Comparison of ENCODE assay signal across 8 mouse cellular contexts in genomic region chr3:100682841-100683240, GRCm38 (mm10). TPM values are rescaled to one million over a fixed set of nuclear protein-coding genes. Genes with fewer than 3 reads are reported as not detected.
DNase-seq lines count a peak whose midpoint lies in the region; ATAC-seq and TF ChIP-seq lines count a peak whose summit lies in the region.

No protein-coding gene starts in this region.

- no peaks in the 10 kb centered on the region for H3K36me3 ChIP-seq in kidney, adult 2 months (ENCODE audit: control insufficient read depth, insufficient read depth, low read length)
- 0 out of 2 replicates have a peak, but pooled peaks cover 7% of the 10 kb centered on the region for H3K36me3 ChIP-seq in hindbrain, embryonic 10.5 days
- no peaks in the 10 kb centered on the region for H3K36me3 ChIP-seq in midbrain, embryonic 12.5 days

- WGBS in kidney, adult 2 months = 14% methylated on average over 3 of the region's 3 CpGs
- WGBS in bone marrow, adult 2 months = 34% methylated on average over 3 of the region's 3 CpGs
- WGBS in hindbrain, embryonic 10.5 days = 23% methylated on average over 3 of the region's 3 CpGs
- 28% methylated on average over 3 of the region's 3 CpGs for WGBS in midbrain, embryonic 12.5 days

- H3K4me1 ChIP-seq in kidney, adult 2 months (ENCODE audit: control insufficient read depth, insufficient read depth, low read length) = peaks cover 27% of the 10 kb centered on the region
- peaks cover 4% of the 10 kb centered on the region; the same call in 1 of the 2 replicates for H3K4me1 ChIP-seq in bone marrow, adult 2 months (ENCODE audit: control insufficient read depth, insufficient read depth, low read length)
- peaks cover 48% of the 10 kb centered on the region for H3K4me1 ChIP-seq in hindbrain, embryonic 10.5 days (replicated peaks)
- H3K4me1 ChIP-seq in midbrain, embryonic 12.5 days = peaks cover 35% of the 10 kb centered on the region

- H3K9ac ChIP-seq in midbrain, embryonic 12.5 days (replicated peaks) = no peak overlapping the region; the same call in 1 of the 2 replicates

- no peak for TF ChIP-seq POLR2A in kidney, adult 2 months (IDR thresholded peaks at IDR 0.05; ENCODE audit: low read depth, low read length)
- TF ChIP-seq POLR2A in bone marrow, adult 2 months (IDR thresholded peaks at IDR 0.05; ENCODE audit: borderline replicate concordance, control insufficient read depth, low read depth, low read length) = no peak

- H3K27ac ChIP-seq in kidney, adult 2 months (ENCODE audit: insufficient read depth, low read depth, low read length) = no peak overlapping the region
- no peak overlapping the region for H3K27ac ChIP-seq in bone marrow, adult 2 months (ENCODE audit: control insufficient read depth, insufficient read depth, low read depth, low read length, poor library complexity)
- no peak overlapping the region for H3K27ac ChIP-seq in hindbrain, embryonic 10.5 days
- no peak overlapping the region for H3K27ac ChIP-seq in midbrain, embryonic 12.5 days (replicated peaks)

- no peak for ATAC-seq in midbrain, embryonic 12.5 days (ENCODE audit: low FRiP score, low read depth)

- no peaks in the 10 kb centered on the region for H3K27me3 ChIP-seq in kidney, adult 2 months (replicated peaks; ENCODE audit: control insufficient read depth, insufficient read depth, low read length)
- H3K27me3 ChIP-seq in hindbrain, embryonic 10.5 days (ENCODE audit: insufficient read depth, poor library complexity, severe bottlenecking) = no peaks in the 10 kb centered on the region
- no peaks in the 10 kb centered on the region for H3K27me3 ChIP-seq in midbrain, embryonic 12.5 days

- DNase-seq in kidney, adult 2 months = no peak
- no peak for DNase-seq in kidney, adult 9 months
- no peak for DNase-seq in hindbrain, embryonic 10.5 days (ENCODE audit: low spot score)
- DNase-seq in B cell, adult 2 months = no peak
- DNase-seq in spleen, postnatal 4 days (ENCODE audit: low spot score in 2 of 2) = no peak
- DNase-seq in urinary bladder, adult 2 months (ENCODE audit: low spot score) = no peak

- H3K4me2 ChIP-seq in midbrain, embryonic 12.5 days (replicated peaks) = peak overlapping the region; percentile 73

- no peak for TF ChIP-seq CTCF in kidney, adult 2 months (conservative IDR thresholded peaks at IDR 0.05; ENCODE audit: insufficient read depth, insufficient read length, low read depth, low read length)
- no peak for TF ChIP-seq CTCF in bone marrow, adult 2 months (IDR thresholded peaks at IDR 0.05; ENCODE audit: control insufficient read depth, insufficient read depth, low read length)

- no peaks in the 10 kb centered on the region for H3K9me3 ChIP-seq in hindbrain, embryonic 10.5 days
- H3K9me3 ChIP-seq in midbrain, embryonic 12.5 days = no peaks in the 10 kb centered on the region

- peak overlapping the region; percentile 34 for H3K4me3 ChIP-seq in kidney, adult 2 months (ENCODE audit: insufficient read depth, low read depth, low read length)
- peak overlapping the region; percentile 66 for H3K4me3 ChIP-seq in bone marrow, adult 2 months (replicated peaks; ENCODE audit: control insufficient read depth, low read depth, low read length)
- peak overlapping the region; percentile 75 for H3K4me3 ChIP-seq in hindbrain, embryonic 10.5 days
- peak overlapping the region; percentile 35 for H3K4me3 ChIP-seq in midbrain, embryonic 12.5 days

RNA-seq across cellular contexts. Expression of gene Man1a2, which starts 2.5 kb away (rescaled TPM):
- 8.7 and 9.5 TPM in 2 replicates for polyA plus RNA-seq in kidney, adult 2 months (2012; rRNA removed)
- 17.7 and 19.5 TPM in 2 replicates for polyA plus RNA-seq in bone marrow, adult 2 months (2011; ENCODE audit: insufficient read depth, insufficient read length, low replicate concordance, missing spikeins)
- polyA plus RNA-seq in hindbrain, embryonic 10.5 days (2016; fragmentation: Nextera tagmentation; extraction: Ambion mirVana) = 50.1 and 50.7 TPM in 2 replicates
- 61.3 and 62.9 TPM in 2 replicates for polyA plus RNA-seq in midbrain, embryonic 12.5 days (2016; fragmentation: Nextera tagmentation; extraction: Ambion mirVana)
- 16.6 and 20.7 TPM in 2 replicates for polyA plus RNA-seq in urinary bladder, adult 2 months (2012; rRNA removed)
